Mouse (Mus musculus) stomach, embryonic 15.5 days (tissue): ENCODE measurements at regions not wholly inside any gene's neighbourhood (a gene's known extent, or its start where the extent isn't known, plus 50 kb on each side); places are given as distances from the start of the nearest gene placed in this dataset.

Source experiments
- ATAC-seq: fragments of 200-750 bp; cut with Nextera tagmentation; 2 replicates; pipeline ENCODE4 v1.8.0; 2017; ENCODE audit warnings: low read depth, moderate number of reproducible peaks, moderate TSS enrichment; ENCODE audit not compliant: insufficient read depth, low FRiP score
- H3K27ac ChIP-seq: fragments of 300-500 bp; sonication (generic); 2 replicates; pipeline ENCODE4 v1.5.1; 2015; ENCODE audit warnings: mild to moderate bottlenecking, inconsistent platforms
- H3K27me3 ChIP-seq: fragments of 300-500 bp; sonication (generic); replicated peaks from 2 replicates; pipeline ENCODE4 v1.6.1; 2015; ENCODE audit warnings: inconsistent platforms
- H3K36me3 ChIP-seq: fragments of 300-500 bp; sonication (generic); 2 replicates; pipeline ENCODE4 v1.6.1; 2015; ENCODE audit warnings: inconsistent platforms
- H3K4me1 ChIP-seq: fragments of 300-500 bp; sonication (generic); 2 replicates; pipeline ENCODE4 v1.6.1; 2015; ENCODE audit warnings: inconsistent platforms
- H3K4me2 ChIP-seq: fragments of 300-500 bp; sonication (generic); 2 replicates; pipeline ENCODE4 v1.6.1; 2015; ENCODE audit warnings: mild to moderate bottlenecking, inconsistent platforms
- H3K4me3 ChIP-seq: fragments of 300-500 bp; sonication (generic); replicated peaks from 2 replicates; pipeline ENCODE4 v1.5.1; 2015; ENCODE audit warnings: inconsistent platforms
- H3K9ac ChIP-seq: fragments of 300-500 bp; sonication (generic); 2 replicates; pipeline ENCODE4 v1.6.1; 2015; ENCODE audit warnings: inconsistent platforms
- H3K9me3 ChIP-seq: fragments of 300-500 bp; sonication (generic); 2 replicates; pipeline ENCODE4 v1.6.1; 2016; ENCODE audit warnings: inconsistent platforms
- WGBS: fragments of 180-500 bp; shearing (Covaris S2); methylation state at CpG from one replicate; pipeline ENCODE4 v1.1.7; 2015; 5-methylcytosine and 5-hydroxymethylcytosine counted together

DNA sequence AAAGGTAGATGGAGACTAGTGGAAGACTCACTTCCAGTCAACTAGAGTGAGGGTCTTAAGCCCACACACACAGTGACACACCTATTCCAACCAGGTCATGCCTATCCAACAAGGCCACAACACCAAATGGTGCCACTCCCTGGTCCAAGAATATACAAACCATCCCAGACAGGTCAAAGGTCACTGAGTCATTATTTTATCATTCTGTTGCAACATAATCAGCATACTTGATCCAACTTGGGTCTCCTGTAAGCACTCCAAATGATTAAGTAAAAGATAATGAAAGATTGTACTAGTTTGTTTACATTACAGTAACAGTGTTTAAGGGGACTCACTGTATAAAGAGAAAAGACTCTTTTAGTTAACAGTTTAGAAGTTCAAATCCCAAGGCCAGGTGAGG lies 203.2 kb upstream of the Ell2 start:
- Histone ChIP-seq H3K4me1 (no peaks in the 10 kb centered on the region), H3K36me3 (no peaks in the 10 kb centered on the region), H3K27me3 (no peaks in the 10 kb centered on the region), H3K9me3 (no peaks in the 10 kb centered on the region), H3K9ac (no peak overlapping the region), H3K4me2 (no peak overlapping the region), H3K27ac (no peak overlapping the region), H3K4me3 (no peak overlapping the region)
- no peak for ATAC-seq

DNA sequence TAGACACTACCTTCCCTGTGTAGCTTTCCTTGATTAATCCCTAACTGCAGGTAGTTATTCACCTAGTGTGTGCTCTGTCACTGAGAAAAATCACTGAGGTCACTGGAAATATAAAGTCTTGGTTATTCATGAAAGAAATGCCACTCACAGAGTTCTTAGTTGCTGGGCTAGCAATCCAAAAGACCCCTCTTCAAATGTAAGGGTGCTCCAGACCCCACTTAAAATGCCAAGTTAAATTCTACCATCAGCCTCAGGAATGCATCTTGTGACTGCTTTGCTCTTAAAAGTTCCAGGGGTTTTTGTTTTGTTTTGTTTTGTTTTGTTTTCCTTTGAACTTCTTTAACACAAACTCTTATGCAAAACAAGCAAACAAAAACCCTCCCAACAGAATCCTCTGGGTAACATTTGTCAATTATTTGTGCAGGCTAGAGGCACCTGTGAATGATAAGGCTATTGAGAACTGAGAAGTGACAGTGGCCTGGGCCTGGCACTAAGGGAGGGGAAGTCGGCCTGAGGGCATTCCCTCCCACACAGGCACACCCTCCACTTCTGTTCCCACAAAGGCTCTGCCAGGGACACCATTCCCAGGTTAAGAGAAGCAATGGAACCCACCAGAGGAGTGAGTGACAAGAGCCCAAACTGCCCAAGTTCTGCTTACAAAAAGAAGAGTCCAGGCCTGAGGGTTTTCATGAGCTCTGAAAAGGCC lies 192.1 kb upstream of the Ell2 start:
- H3K9ac ChIP-seq = no peak overlapping the region
- no peak overlapping the region for H3K27ac ChIP-seq
- H3K4me1 ChIP-seq = no peaks in the 10 kb centered on the region
- no peak for ATAC-seq
- H3K4me2 ChIP-seq = no peak overlapping the region
- no peaks in the 10 kb centered on the region for H3K27me3 ChIP-seq
- 24% methylated on average over 1 of the region's 1 CpGs for WGBS
- H3K36me3 ChIP-seq = no peaks in the 10 kb centered on the region
- no peak overlapping the region for H3K4me3 ChIP-seq
- H3K9me3 ChIP-seq = no peaks in the 10 kb centered on the region

GRCm38 (mm10) chr13:75523293-75524278 lies 183.0 kb upstream of the Ell2 start:
- H3K9ac ChIP-seq = no peak overlapping the region
- H3K27me3 ChIP-seq = no peaks in the 10 kb centered on the region
- no peak overlapping the region for H3K4me3 ChIP-seq
- no peaks in the 10 kb centered on the region for H3K9me3 ChIP-seq
- H3K4me2 ChIP-seq = no peak overlapping the region
- H3K36me3 ChIP-seq = no peaks in the 10 kb centered on the region
- WGBS = 60% methylated on average over 4 of the region's 4 CpGs
- no peak overlapping the region for H3K27ac ChIP-seq
- ATAC-seq = 0 out of 2 replicates have a peak, but pooled peaks have one; percentile 35
- H3K4me1 ChIP-seq = no peaks in the 10 kb centered on the region

- Histone ChIP-seq H3K9ac (no peak overlapping the region), H3K9me3 (no peaks in the 10 kb centered on the region), H3K27ac (no peak overlapping the region), H3K4me1 (no peaks in the 10 kb centered on the region), H3K36me3 (no peaks in the 10 kb centered on the region), H3K4me3 (no peak overlapping the region), H3K27me3 (no peaks in the 10 kb centered on the region), H3K4me2 (no peak overlapping the region)
- 93% methylated on average over 4 of the region's 4 CpGs for WGBS
- ATAC-seq = no peak
Observed at GRCm38 (mm10) chr13:75524481-75524880, 182.1 kb upstream of the Ell2 start.

DNA sequence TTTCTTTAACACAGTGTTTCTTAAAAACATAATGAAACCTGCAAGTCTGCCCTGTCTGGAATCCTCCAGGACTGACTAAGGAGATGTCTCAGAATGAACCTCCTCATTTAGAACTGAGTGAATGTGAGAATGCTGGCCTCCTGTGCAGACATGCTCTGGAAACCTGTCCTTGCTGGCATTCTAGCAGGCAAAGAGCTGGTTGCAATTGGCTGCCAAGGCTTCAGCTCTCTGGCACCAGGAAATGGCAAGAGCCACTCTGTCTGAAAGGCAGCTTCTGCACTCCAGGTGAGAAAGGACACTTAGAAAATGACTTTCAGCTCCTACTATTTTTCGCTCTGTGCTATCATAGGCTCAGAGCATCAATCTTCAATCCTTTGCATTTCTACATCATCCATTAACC lies 175.0 kb upstream of the Ell2 start:
- H3K9ac ChIP-seq = no peak overlapping the region
- H3K4me3 ChIP-seq = no peak overlapping the region
- no peaks in the 10 kb centered on the region for H3K27me3 ChIP-seq
- H3K27ac ChIP-seq = no peak overlapping the region
- no peaks in the 10 kb centered on the region for H3K4me1 ChIP-seq
- 83% methylated on average over 1 of the region's 1 CpGs for WGBS
- H3K4me2 ChIP-seq = no peak overlapping the region
- H3K9me3 ChIP-seq = no peaks in the 10 kb centered on the region
- no peaks in the 10 kb centered on the region for H3K36me3 ChIP-seq
- ATAC-seq = no peak

GRCm38 (mm10) chr13:75541446-75541845 lies 165.1 kb upstream of the Ell2 start:
- no peaks in the 10 kb centered on the region for H3K4me1 ChIP-seq
- no peaks in the 10 kb centered on the region for H3K27me3 ChIP-seq
- no peak overlapping the region for H3K27ac ChIP-seq
- no peaks in the 10 kb centered on the region for H3K9me3 ChIP-seq
- no peak for ATAC-seq
- no peaks in the 10 kb centered on the region for H3K36me3 ChIP-seq
- 80% methylated on average over 2 of the region's 2 CpGs for WGBS
- H3K4me2 ChIP-seq = no peak overlapping the region
- no peak overlapping the region for H3K9ac ChIP-seq
- no peak overlapping the region for H3K4me3 ChIP-seq

- 60% methylated on average over 2 of the region's 2 CpGs for WGBS
- H3K4me3 ChIP-seq = no peak overlapping the region
- no peak for ATAC-seq
- H3K27ac ChIP-seq = no peak overlapping the region
- no peak overlapping the region for H3K9ac ChIP-seq
- H3K36me3 ChIP-seq = no peaks in the 10 kb centered on the region
- no peaks in the 10 kb centered on the region for H3K9me3 ChIP-seq
- H3K4me2 ChIP-seq = no peak overlapping the region
- H3K4me1 ChIP-seq = no peaks in the 10 kb centered on the region
- H3K27me3 ChIP-seq = no peaks in the 10 kb centered on the region
Observed at GRCm38 (mm10) chr13:75542253-75542945, 164.2 kb upstream of the Ell2 start.

DNA sequence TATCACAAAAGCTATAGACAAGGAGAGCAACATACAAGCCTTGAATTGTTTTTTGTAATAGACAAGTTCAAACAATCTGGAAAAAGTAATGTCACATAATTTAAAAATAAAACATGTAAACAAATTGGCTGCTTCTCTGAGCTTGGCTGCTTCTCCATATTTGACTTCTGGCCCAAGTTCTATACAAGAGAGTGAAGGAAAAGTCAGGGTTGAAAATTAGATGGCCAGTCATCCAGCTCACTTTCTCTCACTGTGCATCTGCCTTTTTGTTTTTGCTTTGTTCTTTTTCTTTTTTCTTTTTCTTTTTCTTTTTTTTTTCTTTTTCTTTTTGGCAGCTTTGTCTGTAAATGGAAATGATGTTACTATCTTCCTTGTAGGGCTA lies 163.6 kb upstream of the Ell2 start:
- no peak for ATAC-seq
- H3K27me3 ChIP-seq = no peaks in the 10 kb centered on the region
- no peak overlapping the region for H3K27ac ChIP-seq

GRCm38 (mm10) chr13:75543595-75543994 lies 163.0 kb upstream of the Ell2 start:
- Histone ChIP-seq H3K27me3 (no peaks in the 10 kb centered on the region), H3K4me2 (no peak overlapping the region), H3K27ac (no peak overlapping the region), H3K9ac (no peak overlapping the region), H3K4me3 (no peak overlapping the region), H3K4me1 (no peaks in the 10 kb centered on the region), H3K9me3 (no peaks in the 10 kb centered on the region), H3K36me3 (no peaks in the 10 kb centered on the region)
- 60% methylated on average over 3 of the region's 3 CpGs for WGBS
- peak; percentile 71 for ATAC-seq

More for the DNA sequence above, 163.6 kb upstream of the Ell2 start:
- H3K4me3 ChIP-seq = no peak overlapping the region
- H3K9me3 ChIP-seq = no peaks in the 10 kb centered on the region
- no peak overlapping the region for H3K9ac ChIP-seq
- no peaks in the 10 kb centered on the region for H3K36me3 ChIP-seq
- no peak overlapping the region for H3K4me2 ChIP-seq
- no peaks in the 10 kb centered on the region for H3K4me1 ChIP-seq

DNA sequence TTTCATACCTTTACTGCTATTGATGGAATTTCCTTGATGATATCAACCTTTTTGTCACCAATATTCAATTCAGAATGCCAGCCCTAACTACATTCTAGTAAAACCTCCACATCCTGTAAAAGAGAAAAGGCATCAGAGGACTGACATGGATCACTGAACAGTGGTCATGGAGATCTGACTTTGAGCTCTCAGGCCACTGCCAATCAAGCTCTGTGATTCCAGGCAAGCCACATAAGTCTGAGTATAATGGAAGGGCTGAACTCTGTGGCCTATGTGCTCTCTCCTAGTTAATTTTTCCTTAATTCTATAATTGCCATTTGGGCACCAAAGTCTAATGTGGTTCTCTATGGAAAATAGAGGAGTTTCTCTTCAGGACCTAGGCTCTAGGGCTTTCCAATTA lies 161.8 kb upstream of the Ell2 start:
- Histone ChIP-seq H3K9me3 (no peaks in the 10 kb centered on the region), H3K4me2 (no peak overlapping the region), H3K4me1 (no peaks in the 10 kb centered on the region), H3K9ac (no peak overlapping the region), H3K4me3 (no peak overlapping the region), H3K27ac (no peak overlapping the region), H3K36me3 (no peaks in the 10 kb centered on the region), H3K27me3 (no peaks in the 10 kb centered on the region)
- no peak for ATAC-seq

DNA sequence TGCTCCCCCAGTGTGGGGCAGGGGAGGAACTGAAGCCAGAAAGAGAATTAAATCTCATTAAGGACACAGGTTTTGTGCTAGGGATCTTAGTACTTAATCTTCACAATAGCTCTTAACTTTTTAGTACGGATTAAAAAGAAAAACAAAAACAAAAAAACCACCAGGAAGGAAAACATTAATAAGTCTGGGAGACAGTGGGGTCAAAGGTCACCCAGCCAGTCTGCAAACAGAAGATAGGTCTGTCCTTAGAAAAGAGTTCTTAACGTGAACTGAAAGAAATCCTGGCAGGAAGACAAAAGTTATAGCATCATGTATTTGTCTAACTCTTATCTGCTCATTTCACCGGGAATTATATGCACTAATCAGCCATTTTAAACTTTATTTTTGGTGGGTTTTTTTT lies 158.8 kb upstream of the Ell2 start:
- Histone ChIP-seq H3K9ac (no peak overlapping the region), H3K4me2 (no peak overlapping the region), H3K27ac (no peak overlapping the region), H3K4me3 (no peak overlapping the region), H3K9me3 (no peaks in the 10 kb centered on the region), H3K36me3 (no peaks in the 10 kb centered on the region), H3K27me3 (no peaks in the 10 kb centered on the region), H3K4me1 (no peaks in the 10 kb centered on the region)
- no peak for ATAC-seq
- 30% methylated on average over 3 of the region's 3 CpGs for WGBS

- Histone ChIP-seq H3K4me1 (no peaks in the 10 kb centered on the region), H3K9me3 (no peaks in the 10 kb centered on the region), H3K9ac (no peak overlapping the region), H3K27ac (no peak overlapping the region), H3K36me3 (no peaks in the 10 kb centered on the region), H3K4me3 (no peak overlapping the region), H3K4me2 (no peak overlapping the region), H3K27me3 (no peaks in the 10 kb centered on the region)
- 86% methylated on average over 1 of the region's 1 CpGs for WGBS
- no peak for ATAC-seq
Observed at GRCm38 (mm10) chr13:75578971-75579370, 127.6 kb upstream of the Ell2 start.
